Mouse (Mus musculus) brain, adult 2 months (tissue): ENCODE measurements around the gene Ift52.
"Not testable (repeated sequence)": the region's sequence is repeated elsewhere in the genome, so short reads cannot be mapped to it uniquely, and the experiment has no call there.

ENCODE experiments used
- DNase-seq: peaks from one replicate; pipeline ENCODE4 v3.0.0; 2011; ENCODE audit warnings: low read depth, low spot score

Gene Ift52

DNA sequence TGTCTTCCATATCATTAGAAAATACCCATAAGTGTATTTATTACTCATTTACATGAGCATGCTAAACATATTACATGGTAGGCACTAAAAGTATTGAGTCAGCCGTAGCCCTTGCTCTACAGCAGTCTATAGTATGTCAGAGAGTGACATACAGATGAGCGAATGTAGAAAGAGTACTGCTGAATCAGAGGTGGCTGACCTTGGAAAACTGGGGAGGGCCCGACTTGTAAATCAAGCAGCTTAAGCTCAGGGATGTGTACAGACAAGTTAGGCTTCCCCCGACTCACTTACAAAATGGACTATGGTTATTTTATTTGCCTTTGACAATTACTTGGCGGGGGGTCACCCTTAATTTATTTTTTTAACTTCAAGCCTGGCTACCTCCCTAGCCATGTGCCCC, 14.1 kb downstream of the Ift52 start:
- no peak for DNase-seq

DNA sequence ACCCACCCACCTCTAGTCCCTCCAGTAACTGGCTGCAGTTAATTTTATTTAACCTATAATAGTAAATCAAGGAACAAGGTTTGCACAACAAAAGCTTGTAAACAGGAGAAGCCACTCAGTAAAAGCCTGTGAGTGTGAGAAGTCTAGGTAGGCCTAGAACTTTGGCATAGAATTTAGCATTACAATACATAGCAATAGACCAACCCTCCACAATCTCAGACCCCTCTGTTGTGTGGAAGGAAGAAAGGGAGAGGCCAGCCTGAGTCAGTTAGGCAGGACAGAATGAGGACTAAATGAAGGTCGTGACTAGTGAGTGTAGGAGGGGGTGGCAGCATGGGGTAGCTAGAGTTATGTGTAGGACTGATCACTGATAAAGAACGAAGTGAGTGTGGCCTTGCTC, 14.6 kb downstream of the Ift52 start:
- no peak for DNase-seq

DNA sequence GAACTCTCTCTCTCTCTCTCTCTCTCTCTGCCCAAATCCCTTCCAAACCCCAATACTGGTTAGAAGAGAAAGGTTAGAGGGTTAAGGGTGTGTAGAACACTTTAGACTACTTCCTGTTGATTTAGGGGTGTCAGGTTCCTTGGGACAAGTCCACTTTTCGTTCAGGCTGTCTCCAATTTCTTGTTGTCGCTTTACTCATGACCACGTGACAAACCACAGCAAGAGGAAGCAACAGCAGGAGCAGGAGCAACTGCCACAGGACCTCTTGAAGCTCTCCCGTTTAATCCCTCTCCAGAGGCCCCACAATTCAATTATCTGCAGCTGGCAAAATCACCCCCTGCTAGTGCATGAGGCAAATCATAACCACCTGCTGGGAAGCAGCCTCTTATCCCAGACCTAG, 15.5 kb downstream of the Ift52 start:
- DNase-seq: no peak

DNA sequence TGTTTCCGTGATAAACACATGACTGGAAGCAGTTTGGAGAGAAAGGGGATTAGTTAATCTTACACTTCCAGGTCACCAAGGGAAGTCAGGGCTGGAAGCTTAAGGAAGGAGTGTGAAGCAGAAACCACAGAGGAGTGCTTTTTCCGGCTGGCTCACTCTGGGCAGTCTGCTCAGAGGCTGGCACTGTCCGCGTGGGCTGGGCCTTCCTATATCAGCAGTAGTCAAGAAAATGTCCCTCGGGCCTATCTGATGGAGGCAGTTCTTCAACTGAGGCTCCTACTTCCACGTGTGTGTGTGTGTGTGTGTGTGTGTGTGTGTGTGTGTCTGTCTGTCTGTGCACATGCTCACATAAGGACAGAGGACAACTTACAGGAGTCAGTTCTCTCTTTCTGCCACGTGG, 22.8 kb downstream of the Ift52 start:
- no peak for DNase-seq

DNA sequence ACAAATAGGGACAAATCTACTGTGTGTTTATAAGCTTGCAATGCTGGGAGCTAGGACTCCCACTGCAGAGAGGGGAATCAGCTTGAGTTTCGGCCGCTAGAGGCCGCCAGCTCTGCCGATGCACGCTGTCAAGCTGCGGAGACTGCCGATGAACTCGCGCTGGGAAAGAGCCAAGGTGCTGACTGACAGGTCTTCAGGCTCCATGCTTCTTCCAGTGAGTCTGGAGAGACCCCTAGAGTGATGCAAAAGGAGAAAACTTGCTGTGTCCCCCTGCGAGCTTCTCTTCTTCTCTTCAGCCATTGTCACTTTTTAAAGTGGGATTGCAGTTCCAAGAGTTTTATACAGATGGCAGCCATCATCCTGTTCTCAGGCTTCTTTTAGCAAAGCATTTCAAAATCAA, 31.0 kb downstream of the Ift52 start:
- peak; percentile 79 for DNase-seq

DNA sequence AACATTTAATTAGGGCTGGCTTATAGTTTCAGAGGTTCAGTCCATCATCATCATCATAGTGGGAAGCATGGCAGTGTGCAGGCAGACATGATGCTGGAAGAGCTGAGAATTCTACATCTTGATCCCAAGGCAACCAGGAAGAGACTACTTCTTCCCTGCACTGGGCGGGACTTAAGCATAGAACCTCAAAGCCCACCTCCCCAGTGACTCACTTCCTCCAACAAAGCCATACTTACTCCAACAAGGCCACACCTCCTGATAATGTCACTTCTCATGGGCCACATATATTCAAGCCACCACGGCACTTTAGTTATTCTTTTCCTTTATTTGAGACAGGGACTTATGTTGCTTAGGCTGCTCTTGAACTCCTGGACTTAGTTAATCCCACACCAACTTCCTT, 32.0 kb downstream of the Ift52 start:
- no peak for DNase-seq

DNA sequence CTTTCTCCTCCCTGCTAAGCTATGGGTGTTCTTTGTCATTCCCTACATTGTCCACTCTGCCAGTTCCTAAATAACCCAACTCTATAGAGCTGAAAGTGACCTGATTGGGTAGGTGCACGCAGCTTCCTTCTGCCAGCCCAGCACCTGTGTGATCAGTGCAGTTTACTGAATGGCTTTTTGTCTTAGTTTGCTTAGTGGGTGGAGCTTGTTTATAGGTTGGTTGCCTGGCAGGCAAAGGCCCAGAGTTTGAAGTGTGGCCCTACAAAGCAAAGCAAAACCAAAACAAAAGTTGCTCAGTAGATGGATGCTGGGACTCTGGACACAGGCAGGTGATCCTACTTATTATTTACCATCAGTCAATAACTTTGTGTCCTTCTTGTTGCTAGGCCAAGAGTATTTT, 34.5 kb downstream of the Ift52 start:
- no peak for DNase-seq

DNA sequence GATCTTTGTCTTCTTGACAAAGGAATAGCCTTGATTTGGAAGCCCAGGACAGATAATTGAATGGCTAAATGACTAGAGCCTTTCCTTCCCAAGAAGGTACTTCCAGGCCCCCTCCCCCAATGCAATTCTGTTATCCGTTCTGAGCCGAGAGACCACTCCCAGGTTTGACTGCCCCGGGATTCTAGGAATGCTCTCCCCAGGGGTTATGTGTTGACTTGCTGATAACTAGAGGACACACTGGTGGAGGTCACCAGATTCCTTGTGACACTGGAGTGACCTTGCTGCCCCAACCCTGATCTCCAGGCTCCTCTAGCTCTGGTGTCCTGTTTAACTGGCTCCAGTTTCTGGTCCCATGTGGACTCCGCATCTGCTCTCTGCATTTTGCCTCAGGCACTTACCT, 34.9 kb downstream of the Ift52 start:
- DNase-seq: no peak

DNA sequence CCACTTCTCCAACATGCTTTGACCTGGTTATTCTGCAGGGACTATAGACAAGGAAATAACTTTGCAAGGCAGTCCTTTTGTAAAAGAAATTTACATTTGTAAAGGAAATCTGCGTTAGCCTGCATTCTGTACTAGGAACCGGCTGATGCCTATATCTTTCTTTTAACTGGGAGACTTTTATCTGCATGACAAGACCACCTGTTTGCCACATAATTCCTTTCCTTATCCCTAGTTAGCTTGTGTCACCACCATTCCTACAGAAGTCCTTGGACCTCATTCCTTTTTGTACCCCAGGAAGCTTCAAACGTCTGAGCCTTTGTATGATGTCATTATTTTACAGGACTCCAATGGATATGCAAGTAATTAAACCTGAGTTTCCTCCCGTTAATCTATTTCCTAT, 35.7 kb downstream of the Ift52 start:
- no peak for DNase-seq

DNA sequence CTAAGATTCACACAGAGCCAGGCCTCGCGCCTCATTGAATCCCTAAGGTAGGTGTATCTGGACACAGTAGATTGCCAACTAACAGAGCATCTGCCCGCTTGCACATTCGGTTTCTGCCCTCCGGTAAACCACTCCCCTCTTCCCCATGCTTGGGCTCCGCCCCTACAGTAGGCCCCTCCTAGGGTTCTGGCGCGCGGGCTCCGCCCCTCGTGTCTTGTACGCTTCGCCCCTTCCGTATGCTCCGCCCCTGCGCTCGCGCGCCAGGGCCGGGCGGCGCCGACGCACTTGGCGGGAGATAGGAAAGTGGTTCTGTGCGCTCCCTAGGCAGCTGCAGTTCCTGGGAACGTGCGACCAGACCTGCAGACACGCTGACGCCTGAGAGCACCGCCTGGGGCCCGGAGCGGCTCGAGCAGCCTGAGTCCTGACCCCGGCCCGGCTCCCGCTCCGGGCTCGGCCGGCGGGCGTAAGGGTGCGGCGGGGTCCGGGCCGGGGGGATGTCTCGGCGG, 37.2 kb downstream of the Ift52 start, which contains the start of gene Mybl2:
Gene Mybl2, plus strand, starts transcription at position 353 of the 506 bp plus-strand sequence.
- peak; percentile 91 for DNase-seq

DNA sequence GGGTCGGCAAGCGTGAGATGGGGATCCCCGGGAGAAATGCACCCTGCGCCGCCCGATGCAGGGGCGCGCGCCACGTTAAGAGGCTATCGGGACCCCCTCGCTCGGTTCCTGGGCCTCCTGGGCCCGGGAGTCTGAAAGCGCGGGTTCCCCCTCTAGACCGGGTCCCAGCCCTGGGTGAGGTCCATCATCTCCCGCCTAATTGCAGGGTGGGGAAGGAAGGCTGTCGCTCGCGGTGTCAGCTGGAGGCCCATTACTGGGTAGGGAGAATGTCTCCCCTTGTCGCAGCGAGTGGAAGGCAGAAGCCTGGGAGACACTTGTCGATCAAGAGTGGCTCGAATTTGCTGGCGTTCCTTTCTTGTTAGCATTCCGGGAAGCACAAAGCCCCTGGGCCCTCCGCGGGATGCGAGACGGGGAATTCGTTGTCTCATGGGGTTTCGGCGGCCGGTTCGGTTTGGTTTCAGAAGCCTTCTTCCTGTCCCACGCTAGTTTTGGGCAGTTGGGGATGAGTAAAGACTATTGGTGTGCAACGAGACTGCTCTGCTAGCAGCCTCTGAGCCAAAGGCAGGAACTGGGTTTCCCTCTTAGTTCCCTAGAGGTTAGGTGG, 37.8 kb downstream of the Ift52 start:
- DNase-seq: no peak

DNA sequence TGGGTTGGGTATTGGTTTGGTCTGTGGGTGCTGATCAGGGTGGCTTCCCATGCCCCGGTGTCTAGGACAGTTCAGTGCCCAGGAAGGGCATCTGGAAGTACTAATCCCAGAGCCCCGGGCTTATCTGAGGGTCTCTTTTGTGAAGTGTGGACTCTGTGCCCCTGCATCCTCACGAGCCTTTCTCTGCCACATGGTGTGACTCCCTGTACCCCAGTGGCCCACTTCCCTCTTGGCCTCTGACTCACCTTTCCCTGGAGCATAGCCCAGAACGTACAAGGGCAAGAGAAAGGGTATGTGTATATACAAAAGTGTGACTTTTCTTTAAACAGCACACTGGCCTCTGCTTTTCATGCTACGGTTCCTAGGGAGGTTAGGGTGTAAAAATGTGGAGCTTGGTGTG, 38.6 kb downstream of the Ift52 start:
- no peak for DNase-seq

DNA sequence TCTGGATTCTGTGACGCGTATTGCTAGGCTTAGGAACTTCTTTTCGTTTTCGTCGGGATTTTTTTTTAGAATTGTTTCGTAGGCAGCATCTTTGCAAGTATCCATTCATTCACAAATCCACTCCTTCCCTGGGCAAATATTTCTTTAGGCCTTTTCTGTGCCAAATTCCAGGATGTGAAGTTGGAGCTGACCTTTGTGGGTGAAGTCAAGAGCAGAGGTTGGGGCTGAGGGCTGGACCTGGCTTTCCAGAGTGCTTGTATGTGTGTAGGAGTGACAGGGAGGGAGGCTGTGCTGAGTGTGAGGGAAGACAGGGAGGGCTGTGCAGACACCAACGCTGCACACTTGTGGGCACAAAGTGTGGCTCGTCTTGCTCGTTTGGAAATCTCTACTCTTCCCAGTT, 39.4 kb downstream of the Ift52 start:
- DNase-seq: no peak

DNA sequence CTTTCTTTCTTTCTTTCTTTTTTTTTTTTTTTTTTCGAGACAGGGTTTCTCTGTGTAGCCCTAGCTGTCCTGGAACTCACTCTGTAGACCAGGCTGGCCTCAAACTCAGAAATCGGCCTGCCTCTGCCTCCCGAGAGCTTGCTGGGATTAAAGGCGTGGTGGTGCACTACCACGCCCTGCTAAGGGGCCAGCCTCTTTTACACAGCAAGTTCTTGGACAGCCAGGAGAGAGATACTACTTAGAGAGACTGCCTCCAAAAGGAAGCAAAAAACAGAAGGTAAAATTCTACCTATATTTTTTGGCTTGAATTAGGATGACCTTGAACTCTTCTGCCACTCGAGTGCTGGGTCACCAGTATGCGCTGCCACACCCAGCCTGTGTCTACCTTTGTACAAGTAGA, 41.8 kb downstream of the Ift52 start:
- DNase-seq: not testable (repeated sequence)

DNA sequence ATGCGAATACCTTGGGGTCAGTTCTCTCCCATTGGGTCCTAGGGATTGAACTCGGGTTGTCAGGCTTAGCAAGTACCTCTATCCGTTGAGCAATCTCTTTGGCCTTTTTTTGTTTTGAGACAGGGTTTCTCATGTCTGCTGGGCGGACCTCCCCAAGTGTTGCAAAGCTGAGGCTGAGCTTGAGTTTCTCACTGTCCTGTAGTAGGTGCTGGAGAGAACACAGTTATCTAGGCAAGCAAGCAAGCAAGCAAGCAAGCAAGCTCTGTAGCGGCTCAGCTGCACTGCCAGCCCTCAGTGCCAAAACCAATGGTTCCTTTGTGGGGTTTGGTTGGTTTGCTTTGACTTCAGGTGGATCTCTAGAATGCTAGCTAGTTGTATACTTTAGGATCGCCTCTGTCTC, 43.5 kb downstream of the Ift52 start:
- no peak for DNase-seq

DNA sequence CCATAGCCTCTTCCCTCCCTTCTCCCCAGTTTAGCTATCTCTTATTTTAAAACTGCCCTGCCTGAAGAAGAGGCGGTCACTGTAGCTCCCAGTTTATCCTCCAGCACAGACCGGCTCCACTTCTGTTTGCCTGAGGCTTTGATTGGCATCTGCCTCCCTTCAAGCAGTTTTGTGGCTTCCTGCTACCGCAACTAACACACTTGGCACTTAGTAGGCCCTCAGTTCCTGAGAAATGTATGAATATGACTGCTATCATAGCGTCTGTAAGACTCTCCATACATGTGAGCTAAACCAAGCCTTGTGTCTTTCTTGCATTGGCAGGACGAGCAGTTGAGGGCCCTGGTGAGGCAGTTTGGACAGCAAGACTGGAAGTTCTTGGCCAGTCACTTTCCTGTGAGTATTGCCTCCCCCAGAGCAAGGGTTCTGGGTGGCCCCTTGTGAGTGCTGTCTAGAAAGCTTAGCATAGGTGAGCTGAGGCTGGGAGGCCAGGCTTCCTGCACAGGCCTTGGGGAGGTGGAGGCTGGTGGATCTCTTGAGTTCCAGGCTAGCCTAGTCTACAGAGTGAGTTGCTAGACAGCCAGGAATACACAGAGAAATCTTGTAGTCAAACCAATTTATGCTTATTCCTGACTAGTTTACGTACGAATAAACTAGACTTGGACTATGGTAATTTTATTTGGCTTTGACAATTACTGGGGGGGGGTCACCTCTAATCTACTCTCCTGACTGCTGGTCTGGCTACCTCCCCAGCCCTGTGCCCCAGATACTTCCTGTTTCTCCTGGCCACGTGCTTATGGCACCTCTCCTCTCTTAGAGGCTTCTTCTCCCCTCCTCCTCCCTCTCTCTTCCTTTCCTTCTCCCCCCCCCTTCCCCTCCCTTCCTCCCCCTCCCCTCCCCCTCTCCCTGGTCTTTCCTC, 44.3 kb downstream of the Ift52 start:
- no peak for DNase-seq

DNA sequence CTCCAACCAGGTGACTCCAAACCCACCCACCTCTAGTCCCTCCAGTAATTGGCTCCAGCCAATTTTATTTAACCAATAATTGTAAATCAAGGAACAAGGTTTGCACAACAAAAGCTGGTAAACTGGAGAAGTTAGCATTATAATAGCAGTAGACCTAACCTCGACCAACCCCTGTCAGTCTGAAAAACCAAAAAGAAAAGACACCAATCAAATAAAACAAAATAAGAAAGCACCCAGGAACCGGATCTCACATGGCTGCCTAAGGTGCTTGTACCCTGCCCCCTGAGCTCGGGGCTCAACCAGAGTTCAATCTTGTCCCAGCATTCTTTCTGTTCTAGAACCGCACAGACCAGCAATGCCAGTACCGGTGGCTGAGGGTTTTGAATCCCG, 45.0 kb downstream of the Ift52 start:
- no peak for DNase-seq

DNA sequence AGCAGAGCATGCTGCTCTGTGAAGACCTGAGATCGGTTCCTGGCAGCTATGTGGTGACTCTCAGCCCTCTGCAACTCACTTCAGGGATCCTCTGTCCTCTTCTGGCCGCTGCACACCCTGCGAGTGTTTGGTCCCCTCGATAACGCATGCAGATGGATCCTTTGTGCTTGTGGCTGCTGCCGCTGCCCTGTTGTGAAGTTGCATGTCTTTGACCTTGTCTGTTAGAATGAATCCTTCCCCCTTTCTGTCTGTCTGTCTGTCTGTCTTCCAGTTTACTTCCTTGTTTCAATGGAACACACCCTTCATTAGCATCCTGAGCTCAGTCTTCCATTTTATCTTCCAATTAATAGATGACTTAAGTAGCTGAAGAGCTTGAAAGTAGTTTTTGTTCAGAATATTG, 49.2 kb downstream of the Ift52 start:
- DNase-seq: no peak

DNA sequence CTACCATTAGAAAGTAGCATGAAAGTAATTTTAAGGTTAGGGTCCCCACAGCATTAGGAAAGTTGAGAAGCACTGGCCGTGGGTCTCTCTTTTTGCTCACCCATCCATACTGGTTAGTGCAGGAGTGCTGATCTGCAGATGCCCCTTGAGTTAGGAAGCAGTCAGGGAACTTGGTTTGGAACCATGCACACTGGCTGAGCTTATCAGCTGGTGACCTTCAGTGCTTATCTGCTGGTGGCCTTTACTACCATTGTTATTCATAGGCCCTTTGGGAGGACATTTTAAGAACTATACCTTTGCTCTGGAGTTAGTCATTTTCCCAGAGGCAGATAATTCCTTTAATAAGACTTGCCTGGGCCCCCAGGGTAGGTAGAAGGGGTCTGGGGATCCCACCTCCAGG, 50.1 kb downstream of the Ift52 start:
- DNase-seq: no peak

DNA sequence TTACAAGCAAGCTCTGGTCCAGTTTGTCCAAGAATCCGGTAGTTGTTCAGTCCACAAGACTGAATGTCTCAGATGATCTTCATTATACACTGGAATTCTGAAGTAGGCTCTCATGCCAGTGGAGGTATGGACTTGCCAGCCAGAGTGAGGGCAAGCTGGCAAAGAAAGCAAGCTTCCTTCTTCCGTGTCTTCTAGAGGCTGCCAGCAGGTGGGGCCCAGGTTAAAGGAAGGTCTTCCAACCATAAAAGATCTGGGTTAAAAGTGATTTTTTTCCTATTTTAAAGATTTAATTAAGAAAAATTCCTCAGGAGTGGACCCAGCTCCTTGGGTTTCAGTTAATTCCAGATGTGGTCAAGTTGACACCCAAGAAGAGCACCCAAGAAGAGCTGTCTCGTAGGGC, 53.1 kb downstream of the Ift52 start:
- DNase-seq: peak; percentile 13

DNA sequence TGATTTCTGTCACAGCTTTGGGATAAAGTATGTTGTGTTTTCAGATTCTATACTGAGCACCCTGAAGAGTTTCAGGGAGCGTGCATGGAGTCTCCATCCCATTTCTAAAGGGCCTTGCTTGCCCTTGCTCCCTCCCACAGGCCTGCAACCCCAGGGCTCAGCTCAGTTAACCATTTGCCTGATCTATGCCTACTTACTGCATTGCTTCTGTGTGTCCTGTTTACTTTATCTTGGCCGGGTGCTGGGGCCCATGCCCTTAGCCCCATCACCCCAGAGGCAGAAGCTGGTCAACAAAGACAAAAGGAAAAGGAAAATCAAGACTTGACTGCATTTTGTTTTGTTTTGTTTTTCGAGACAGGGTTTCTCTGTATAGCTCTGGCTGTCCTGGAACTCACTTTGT, 54.4 kb downstream of the Ift52 start:
- no peak for DNase-seq

DNA sequence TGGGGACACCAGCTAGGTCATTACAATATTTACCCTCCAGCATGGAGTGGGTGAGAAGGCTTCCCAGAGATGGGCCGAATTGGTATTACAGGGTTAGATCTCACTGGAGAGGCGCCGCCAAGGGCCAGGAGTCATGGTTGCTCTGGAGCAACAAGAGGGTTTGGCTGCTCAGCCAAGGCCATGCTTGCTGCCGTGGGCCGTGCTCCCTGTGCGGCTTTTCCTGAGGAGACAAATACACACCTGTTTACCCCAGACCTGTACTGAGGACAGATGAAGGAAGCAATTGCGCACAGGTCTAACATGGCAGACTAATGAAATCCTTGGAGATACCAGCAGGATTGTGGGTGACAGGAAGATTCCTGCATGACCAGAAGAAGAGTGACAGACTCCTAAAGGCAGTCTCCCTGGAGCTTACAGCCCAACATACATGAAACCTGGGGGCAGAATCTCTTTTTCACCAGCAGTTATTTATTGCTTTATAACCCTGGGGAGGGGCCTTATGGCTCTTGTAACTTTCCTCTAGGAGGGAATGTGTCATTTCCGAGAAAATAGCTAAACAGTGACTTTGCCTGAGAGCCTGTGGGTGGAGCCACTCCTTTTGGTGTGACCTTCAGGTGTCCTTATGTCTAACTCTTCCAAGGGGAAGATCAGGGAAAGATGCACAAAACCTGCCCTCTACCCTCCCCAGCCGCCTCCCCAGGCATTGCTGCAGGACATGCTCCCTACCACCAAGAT, 56.0 kb downstream of the Ift52 start:
- no peak for DNase-seq
